Mouse (Mus musculus) cerebellum, postnatal 25 days (tissue): ENCODE data around the gene Wnt2.

Source experiments
- DNase-seq, 2 experiments: peaks; one replicate each; pipeline ENCODE4 v3.0.0; 2021; ENCODE audit warnings: mixed read lengths in 2 of 2

The Wnt2 gene

DNA sequence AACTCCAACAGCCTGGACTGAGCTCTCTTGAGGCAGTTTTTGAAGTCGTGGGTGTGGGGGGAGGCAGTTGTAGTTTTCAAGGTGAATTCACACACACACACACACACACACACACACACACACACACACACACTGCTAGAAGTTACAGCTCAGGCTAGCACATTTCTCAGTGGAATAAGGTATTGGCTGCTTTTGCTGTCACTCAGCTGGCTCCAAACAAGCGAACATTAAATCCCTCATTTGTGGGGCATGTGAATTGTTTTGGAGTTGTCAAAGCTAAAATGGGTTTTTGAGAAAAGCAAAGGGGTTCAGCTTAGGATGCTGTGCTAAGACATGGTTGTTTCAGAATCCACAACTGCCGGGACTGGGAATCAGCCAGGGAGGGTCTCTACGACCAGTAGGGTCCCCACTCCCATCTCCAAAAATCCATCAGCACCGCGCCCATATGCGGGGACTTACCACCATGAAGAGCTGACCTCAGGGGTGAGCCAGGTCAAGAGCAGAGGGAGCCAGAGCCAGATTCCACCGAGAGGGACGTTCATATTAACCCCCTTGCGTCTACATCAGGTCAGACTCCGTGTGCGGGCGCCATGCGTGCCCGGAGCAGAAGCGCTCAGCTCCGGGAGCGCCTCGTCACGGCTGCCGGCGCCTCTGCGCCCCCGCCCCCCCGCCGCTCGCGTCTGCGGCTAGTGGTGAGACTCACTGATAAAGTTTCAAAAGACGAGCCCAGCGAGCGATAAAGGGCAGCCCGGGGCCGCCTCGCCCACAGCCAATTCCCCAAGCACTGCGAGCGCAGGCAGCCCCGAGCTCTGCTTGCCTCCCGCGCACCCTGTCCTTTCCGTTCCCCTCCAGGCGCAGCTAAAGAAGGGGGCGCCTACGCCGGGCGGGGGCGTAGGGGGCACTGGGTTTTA is at the start of gene Wnt2:
Wnt2 (minus strand) TSS at position 840 of the 911 bp plus-strand sequence.
- peak; percentile 18 to 23 for DNase-seq

DNA sequence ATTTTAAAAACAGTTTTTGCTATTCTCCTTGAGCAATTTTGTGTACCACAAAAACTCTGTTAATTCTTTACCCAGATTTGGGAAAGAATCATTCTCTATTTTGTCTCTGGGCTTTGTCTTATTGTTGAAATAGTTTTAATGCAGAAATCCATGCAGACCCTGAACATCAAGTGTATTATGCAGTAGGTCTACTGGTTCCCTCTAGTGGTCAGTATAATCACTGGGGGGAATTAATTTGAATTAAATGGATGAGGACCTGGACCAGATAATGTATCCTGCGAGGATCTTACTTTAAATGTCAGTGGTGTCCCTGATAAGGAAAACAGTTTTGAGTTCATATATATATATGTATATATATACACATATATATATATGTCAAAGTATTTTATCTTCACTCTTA is 48.2 kb upstream of the Wnt2 start:
- no peak for DNase-seq

DNA sequence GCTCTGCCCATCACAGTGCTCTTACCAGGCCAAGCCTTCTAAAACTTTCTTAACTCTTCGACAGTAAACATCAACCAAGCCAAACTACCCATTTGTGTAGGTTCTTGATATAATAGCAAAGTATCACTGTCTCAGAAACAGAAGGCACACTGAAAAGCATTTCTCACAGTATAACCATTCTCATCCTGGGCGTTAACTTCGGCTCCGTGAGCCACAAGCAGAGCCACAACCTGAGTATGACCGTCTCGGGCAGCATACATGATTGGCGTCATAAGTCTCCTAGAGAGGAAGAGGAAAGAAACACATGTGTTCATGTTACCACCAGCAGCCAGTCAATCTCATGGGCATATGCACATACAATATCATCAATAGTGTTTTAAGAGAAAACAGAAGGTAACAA is 46.6 kb upstream of the Wnt2 start:
- no peak for DNase-seq

DNA sequence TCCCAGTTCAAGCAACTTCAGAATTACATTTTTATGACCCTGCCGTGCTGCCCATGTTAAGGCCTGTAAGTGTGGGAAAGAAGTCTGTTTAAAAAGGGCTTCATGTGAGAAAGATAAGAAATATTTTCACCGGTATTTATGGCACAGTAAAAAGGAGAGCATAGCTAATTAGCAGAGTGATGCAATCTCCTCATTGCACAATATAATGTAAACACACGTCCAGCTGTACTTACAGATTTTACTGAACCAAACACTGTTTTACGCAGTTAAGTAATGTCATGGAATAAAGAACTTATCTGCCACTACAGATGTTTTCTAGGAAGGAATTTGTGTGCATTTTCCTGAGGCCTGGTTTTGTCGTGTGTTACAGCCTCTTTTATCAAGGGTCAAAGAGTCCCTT is 46.2 kb upstream of the Wnt2 start:
- DNase-seq: no peak

DNA sequence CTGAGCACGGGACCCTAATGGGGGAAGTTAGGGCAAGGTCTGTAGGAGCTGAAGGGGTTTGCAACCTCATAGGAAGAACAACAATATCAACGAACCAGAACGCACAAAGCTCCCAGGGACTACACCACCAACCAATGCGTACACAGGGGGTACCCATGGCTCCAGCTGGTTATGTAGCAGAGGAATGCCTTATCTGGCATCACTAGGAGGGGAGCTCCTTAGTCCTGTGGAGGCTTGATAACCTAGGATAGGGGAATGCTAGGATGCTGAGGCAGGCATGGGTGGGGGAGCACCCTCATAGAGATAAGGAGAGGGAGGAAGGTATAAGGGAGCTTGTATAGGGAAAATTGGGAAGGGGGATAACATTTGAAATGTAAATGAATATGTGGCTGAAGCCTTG is 27.5 kb upstream of the Wnt2 start:
- DNase-seq: no peak

DNA sequence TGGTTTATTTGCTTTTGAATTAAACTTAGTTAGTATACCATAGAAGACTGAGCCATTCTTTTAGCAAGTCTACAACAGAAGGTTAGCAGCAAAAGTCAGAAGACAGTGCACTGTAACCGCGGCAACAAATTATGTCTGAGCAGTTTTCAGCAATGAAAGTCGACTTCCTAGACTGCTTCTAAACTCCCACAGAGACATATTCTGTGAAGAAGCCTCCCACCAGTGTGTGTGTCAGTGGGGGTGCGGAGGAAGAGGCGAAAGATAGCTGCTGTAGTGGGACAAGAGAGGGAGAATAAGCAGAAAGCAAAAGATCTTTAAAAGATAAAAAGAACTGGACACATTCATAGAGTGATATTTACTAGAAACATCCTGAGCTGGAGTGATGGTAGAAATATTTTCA is 21.3 kb upstream of the Wnt2 start:
- DNase-seq: no peak

DNA sequence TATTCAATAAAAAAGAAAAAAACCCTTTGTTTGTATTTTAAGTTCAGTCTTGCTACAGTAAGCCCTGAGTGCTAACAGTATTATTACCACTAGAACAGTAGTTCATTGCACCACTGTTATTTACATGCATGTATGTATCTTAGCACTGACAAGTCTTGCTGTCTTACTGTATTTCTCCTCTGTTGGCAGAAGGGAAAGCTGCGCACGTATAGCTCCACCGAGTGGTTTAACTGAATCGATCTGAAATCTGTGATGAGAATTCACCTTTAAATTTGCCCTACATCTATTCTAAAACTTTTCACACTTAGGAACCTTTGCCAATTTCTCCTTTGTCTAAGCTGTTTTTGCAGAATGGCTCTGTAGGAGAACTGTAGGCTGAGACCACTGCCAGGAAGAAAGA is 13.9 kb upstream of the Wnt2 start:
- DNase-seq: no peak

DNA sequence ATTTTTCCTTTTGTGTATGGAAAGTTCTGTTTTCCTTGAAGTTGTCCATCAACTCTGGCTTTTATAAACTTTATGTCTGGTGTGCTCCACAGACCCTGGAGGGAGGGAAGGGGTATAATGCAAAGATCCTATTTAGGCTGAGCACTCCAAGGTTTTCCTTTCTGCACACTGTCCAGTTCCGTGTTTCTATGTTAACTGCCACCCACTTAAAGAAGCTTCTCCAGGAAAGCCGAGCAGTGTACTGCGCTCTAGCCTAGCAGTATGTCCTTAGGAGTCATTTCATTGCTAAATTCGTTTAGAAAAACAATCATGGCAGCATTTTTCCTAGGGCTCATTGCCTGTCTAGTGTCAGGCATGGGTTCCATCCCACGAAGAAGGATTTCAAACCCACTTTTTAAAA is 12.8 kb upstream of the Wnt2 start:
- DNase-seq: no peak

DNA sequence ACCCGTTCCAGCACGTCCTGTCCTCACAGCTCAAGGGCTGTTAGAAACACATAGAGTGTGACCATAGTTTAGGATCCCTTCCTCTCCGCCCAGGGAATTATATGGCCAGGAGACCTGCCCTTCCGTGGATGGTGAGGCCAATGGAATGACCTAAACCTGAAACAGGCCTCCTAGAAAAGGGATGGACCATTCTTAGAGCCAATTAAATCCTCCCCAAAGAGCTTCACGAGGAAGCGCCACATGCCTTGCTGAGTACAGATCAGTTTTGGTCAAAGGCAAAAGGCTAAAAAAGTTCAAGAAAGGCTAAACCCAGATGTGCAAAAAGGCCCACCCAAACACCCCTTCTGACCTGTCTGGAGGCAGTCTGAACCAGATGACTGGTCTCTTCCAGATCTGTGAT is 1.9 kb upstream of the Wnt2 start:
- no peak for DNase-seq

DNA sequence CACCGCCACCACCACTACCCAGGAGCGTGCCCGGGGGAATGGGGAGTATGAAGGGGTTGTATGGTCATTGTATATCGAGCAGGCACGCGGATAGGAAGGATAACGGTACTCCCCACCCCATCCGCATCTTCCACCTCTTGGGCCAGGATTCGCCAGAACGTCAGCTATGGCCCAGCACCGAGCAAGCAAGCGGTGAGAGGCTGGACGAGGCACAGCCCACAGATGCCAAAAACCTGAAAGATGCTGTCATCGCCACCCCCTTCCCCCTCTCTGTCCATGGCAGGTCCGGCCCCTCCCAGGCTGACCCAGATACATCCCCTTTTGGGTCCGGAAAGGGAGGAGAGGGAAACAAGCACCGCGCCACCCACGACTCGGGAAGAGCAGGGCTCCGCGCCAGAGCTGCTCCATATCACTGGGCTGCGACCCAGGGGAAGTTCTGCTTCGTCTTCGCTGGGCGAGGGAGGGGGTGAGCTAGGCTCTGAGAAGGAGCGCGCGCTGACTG is 1.2 kb upstream of the Wnt2 start:
- DNase-seq: peak; percentile 51 to 64

DNA sequence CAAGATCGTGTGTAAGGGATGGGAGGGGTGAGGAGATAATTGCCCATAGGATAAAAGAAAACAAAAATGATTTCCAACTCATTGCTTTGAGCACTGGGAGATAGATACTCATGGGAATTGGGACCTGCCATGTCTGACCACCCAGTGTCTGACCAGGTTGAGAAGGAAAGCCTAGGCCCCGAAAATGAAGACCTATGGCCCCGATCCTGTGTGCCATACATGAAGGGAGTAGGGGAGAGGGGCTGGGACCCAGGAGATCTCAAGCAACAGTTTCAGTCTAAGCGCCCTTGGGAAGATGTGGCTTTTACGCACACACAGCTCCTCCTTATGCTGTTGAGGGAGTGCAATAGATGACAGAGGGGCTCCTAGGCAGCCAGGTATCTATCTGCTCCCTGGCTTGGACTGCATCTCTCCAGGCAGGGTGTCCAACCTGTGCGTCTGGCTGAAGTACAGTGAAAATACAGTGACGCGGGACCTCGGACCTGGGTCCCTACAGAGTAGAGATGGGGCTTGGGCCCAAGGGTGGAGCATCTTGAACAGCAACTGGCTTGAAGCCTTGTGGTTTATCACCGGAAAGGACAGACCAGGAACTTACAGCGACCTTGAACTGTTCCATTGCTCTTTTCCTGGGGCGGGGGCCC is 603 bp upstream of the Wnt2 start:
- DNase-seq: peak; percentile 11 to 14

DNA sequence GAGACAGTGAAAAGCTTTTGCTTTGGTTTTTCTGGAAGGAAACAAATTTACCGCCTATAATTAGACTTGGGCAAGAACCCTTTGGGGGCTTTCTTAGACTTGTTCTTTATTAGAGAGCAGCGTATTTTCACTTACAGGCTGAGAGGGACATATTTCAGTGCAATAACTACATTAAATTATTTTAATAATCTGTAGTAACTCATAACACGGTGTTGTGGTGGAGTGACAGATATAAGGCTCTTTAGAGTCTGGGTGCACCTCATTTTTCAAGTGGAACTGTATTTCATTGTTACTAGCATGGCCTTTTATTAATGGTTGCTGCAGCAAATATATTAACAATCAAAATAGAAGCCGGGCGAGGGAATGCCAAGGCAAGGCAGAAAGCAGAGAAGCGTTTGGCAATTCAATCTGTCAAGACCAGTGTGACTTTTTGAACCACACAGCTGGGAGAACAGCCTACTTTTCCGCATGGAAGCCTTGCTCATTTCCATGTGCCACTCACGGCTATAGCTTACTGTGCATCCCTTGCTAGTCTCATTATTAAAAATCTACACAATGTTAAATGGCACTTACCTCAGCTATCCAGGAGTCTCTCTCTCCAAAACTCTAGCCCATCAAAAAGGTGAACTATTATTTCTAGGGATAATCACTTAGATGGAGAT is 6.1 kb downstream of the Wnt2 start:
- DNase-seq: no peak

DNA sequence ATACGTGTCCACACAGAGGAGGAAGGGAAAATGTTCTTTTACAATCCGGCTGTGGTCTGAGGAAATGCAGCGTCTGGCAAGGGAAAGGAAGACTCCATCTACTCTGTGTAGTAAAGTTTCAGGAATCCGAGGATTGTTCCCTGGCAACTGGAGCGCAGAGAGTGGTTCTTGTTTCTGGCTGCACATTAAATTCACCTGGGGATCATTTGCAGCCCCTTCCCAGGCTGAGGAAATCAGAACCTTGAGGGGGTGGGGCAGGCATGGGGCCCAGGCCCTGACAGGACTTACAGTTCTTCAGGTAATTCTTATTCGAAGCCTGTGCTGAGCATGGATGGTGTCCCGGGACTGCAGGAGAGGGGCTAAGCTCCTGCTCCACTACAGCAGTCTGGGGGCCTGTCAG is 17.0 kb downstream of the Wnt2 start:
- no peak for DNase-seq

DNA sequence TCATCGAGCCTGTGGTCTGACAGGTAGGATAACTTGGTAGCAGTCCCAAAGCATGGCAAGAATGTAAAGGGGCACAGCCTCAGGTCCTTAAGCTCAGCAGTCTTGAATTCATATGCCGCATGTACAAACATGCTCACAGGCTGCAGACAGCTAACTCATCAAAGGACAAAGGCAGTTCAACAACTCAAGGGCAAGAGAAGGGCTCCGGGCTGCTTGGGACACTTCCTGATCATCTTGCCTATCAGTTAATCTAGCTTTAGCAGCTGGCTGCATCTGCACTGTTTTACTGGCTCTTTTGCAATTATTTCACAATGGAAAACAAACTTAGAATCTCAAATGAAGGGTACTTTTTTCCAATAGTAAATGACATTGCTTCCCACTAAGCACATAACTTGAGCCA is 23.0 kb downstream of the Wnt2 start:
- DNase-seq: no peak

DNA sequence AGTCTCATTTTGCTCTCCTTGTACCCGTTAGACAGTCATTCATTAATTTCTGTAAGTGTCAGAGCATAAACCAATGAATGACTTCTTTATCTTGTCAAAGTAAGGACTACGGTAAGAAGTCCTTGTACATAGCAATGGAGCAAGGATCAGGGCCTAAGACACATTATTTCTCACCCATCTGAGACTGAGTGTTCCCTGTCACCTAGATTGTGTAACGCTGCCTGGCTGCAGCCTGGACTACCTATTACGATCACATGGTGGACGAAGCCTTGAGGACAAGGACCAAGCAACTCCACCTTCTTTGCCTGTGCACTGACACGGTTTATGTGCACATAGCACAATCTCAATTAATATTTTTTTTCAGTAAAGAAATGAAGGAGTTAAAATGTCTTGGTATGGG is 28.3 kb downstream of the Wnt2 start:
- DNase-seq: no peak

DNA sequence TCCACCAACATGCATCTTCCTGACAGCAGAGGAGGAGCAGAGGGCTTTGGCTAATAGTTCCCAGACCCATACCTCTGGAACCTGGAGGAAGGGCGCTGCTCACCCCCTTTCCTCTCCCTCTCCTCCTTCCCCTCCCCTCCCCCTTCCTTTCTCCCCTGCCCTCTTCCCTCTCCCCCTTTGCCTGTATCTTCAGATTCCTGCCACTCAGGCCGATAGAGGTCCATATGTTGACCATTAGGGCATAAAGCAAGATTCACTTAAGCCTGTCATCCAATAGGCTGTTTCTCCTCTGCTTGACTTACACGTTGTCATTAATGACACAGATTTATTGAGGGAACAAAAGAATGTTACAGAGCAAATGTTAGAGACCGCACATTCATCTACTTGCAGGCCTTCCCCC is 31.9 kb downstream of the Wnt2 start:
- no peak for DNase-seq

DNA sequence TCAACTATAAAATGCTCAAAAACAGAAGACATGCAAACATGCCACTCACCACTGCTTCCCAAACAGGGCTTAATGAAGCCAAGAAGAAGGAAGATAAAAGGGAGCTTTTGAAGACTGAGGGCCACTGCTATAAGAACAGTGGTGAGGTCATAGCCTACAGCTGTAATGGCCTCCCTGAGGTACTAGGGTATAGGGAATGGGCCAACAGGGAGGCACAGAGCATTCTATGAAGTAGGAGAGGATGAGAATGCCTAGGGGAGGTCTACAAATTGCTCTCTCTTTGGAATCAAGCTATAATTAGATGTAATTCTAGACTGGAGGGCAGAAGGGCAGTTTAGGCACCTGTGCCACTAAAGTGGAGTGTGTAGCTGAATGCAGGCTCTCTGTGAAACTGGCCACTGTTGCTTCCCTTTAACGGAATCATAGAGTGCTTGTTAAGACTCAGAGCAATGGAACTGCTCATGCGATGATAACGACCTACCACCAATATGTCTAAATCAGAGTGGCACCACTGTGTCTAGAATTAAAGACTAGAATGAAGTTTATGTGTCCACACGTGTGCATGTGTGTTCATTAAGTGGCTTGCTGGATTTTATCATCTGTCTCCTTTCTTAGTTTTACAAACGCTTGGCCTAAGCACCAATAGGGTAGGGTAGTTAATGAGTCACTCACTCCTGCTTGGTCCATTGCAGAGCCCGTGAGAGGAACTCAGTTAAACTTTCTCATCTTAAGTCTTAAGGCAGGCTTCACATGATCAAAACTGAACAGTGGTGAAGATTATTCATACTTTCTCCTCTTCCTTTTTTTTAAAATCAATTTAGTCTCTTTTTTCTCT is 35.2 kb downstream of the Wnt2 start:
- no peak for DNase-seq

DNA sequence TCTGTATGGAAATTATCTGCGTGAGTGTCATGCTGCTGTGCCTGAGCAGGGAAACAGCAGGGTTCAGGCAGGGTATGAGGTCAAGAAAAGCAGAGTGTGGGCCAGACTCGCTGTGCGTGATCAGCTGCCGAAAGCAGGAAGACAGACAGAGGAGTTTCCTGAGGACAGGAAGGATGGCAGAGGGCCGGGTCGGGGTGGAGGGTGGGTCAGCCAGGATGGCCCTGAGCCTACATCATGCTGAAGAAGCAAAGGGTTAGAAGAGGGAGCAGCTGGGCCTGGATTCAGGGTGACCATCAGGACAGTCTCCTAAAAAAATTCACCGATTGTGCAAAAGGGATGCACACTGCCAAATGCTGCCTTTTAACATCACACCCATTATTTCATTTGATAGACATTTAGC is 38.8 kb downstream of the Wnt2 start:
- DNase-seq: peak; percentile 12 to 26

DNA sequence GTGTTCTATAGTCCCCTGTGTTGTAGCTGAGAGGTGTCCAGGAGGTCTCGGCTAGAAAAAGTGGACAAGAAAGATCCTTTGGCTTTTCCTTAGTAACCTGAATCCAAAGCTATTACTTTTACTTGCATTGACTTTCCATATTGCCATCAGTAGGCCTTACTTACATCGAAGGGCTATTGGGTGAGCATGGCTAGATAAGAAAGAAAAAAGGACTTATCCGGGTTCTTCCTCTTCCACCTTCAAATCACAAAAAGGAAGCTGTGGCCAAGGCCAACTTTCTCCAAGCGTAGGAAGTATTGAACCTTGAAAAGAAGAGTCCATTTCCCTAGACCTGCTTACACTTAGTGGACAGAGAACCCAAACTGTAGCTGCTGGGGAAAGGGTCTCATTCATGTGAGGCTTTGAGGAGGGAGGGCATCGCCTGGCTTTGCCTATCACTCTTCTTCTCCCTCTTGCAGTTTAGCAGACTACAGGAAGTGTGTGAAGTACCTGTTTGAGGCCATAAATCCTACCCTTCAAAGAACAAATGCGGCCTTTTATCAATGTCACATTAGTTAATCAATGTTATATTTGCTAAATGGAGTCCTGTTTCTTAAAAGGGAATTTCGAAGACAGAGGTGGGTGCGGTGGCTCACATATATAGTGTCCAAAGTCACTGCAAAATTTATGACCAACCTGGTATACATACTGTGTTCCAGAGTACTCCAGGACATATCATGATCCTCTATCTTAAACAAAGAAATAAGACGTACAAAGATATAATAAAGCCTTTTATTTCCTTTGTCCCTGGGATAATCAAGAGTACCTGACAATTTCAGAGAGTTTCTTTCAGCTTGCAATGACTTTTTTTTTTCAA is 40.0 kb downstream of the Wnt2 start:
- DNase-seq: no peak

DNA sequence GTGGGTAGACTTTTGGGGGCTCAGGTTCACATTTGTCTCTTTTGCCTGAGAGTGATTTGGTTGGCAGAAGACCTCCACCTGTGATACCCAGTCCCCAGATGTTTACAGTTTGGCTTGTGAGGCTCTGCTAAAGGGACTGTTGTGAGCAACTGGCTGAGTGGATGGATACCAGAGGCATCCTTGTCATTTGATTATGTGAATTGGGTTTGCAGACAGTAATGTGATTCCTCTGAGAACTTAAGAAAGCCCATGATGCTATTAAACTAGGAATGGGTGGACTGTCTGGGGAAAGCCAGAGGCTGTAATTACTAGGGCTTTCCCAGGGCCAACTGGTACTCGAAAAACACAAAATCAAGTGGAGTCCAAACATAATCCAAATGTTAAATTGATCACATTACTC is 51.0 kb downstream of the Wnt2 start:
- no peak for DNase-seq

DNA sequence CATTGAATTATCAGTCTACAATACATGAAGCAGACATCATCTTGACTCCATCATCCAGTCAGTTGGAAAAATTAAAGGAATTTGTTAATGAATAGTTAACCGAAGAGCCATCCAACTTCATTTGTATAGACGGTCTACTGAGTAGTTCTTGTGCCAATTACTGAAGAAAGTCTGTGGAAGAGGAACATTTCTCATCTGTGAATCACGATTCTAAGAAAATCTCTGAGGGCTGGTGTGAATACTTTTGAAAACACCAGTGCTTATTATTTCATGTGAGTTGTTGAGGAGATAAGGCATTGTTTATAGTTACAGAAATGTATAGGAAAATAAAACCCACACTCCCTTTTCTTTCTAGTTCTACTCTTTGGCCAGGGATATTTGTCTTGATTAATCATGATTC is 51.5 kb downstream of the Wnt2 start:
- DNase-seq: no peak

DNA sequence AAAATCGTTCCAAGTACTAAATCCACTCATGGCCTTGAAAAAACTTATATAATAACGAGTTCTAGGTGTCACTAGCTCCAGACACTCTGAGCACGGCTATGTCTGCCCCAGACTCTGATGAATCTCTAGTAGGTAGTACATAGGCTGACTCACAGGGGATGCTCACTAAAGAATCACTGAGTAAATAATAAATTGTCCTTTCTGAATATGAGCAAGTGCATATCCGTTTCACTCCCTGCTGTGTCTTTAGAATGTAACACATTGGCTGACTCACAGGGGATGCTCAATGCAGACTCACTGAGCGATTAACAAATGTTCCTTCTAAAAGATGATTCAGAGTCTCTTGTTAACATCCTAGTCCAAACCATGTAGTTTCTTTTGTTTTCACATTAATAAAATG is 52.1 kb downstream of the Wnt2 start:
- DNase-seq: no peak
